Mouse (Mus musculus) natural killer cell, adult 2 months (primary cell): ENCODE data around the gene Hist1h4a.
"Not testable (repeated sequence)": the region's sequence is repeated elsewhere in the genome, so short reads cannot be mapped to it uniquely, and the experiment has no call there.

Experiments
- DNase-seq, 2 experiments: peaks; one replicate each; pipeline ENCODE4 v3.0.0; 2022; ENCODE audit warnings: low spot score in 2 of 2

Gene Hist1h4a

DNA sequence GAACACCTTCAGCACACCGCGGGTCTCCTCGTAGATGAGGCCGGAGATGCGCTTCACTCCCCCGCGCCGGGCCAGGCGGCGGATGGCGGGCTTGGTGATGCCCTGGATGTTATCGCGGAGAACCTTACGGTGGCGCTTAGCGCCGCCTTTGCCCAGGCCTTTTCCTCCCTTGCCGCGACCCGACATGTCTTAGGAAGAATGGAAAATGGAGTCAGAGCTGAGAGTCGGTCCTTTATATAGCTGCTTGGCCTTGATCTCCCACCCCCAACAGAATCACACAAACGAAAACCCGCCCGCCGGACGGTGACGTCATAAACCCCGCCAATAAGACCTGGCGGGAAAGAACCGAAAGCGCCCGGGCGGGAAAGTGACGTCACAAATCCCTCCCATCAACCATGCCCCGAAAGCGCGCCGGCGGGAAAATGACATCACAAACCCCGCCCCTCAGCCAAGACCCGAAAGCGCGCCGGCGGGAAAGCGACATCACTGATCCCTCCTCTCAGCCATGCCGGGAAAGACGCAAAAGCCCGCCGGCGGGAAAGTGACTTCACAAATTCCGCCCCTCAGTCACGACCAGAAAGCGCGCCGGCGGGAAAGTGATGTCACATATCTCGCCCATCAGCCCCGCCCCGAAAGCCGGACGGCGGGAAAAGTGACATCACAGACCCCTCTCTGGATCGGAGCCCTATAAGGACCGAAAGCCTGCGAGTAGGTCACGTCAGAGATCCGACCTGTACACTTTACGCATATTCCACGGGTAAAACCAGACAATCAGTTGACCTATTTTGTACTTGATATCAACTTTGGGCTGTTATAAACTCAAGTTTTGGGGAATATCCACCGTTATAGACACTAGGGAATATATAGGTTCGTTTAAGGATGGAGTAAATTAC lies at the start of gene Hist1h4a:
TSS of gene Hist1h4a (minus strand) at position 259 of the 893 bp plus-strand sequence.
- peak; percentile 99 for DNase-seq

DNA sequence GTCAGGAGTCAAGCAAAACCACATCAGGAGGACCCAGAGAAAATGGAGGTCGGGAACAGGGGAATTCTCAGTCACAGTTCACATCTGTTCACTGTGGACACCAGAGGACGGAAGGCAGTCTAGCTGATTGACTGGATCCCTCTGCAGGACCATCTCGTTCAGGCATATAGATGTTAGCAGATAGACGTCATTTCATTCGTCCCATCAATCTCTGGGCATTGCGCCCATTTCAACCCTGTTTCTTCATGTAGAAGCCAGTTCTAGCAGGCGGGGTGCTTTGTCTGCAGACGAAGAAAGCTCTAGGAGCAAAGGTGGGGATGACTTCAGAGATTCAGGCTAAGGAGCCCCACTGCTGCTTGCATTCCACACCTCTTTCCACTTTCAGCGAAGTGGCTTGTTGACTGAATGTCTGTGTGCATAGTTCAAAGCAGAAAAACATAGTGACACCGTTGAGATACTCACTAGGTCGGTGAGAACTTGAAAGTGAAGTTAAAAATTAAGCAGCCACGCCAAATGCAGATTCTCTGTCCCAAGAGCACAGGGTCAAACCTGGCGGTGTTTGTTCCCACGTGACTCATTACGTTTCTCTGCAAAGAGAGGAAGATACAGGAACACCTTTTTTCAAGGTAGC lies 45.5 kb upstream of the Hist1h4a start, which contains the start of gene Slc17a2:
TSS of gene Slc17a2 (plus strand) at position 572 of the 631 bp plus-strand sequence.
- DNase-seq, result no peak

DNA sequence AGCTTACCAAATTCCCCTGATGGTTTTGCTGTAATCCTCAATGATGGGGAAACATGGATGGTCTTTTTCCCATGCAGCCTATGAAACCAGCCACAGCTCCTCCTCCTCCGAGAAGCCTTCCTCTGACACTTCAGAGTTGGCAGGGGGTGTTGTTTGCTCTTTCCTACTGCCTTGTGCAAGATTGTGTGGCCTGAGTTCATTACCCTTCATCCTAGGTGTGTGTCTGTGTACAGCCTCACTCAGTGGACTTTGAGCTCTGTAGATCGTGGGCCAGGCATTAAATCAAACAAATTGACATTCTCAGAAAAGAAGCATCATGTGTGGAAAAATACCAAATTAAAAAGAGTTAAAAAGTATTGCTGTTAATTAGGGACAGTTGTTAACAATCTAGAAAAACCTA lies 43.5 kb upstream of the Hist1h4a start:
- no peak for DNase-seq

DNA sequence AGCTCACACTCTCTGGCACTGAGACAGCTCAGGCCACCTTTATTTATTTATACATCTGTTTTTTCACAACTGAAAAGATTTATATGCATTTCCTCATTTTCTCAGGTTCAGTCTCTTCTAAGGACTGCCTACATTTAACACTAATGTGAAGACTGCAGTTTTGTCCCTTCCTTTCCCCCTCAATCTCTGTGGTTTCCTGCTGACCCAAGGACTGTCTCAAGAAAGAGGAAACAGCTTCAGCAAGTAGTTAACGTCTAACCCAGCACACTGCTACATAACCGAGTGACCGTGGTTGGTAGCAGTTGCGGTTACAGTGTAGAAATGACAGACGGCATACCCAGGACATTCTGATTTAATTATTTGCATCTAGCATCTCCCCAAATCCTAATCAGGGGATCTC lies 38.4 kb upstream of the Hist1h4a start:
- peak; percentile 21 to 24 for DNase-seq

DNA sequence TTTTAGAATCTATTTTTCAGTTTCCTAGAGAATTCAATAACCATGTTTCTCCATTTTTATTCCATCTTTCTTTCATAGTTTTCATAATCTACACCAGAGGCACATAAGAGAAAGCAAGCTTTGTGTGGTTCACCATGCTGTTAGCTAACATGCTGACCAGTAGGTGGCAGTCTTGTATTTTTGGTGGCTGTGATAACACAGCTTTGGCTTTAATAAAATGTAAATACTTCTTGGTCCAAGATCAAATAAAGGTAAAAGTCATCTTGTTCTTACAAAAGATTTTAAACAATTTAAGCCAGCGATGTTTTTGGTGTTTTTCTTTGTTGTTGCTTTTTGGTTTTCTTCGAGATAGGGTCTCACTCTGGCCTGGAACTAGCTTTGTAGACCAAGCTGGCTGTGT lies 31.5 kb upstream of the Hist1h4a start:
- DNase-seq, result peak; percentile 31 to 49

DNA sequence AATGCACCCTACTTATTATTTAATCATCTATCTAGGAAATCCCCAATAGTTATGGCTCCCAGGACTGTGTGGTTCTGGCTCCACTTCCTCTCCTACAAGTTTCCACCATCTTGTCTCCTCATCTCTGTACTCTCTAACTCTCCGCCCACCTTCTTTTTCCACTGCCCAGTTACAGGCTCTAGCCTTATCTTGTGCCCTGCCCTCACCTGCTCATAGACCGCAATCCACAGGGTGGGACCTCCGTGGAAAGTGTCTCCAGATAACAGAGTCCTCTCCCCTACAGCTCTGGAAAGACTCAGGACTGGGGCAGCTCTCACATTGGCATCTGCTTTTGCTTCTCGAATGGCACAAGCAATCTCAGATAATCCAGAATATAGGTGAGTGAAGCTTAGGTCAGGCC lies 18.0 kb upstream of the Hist1h4a start:
- DNase-seq, result no peak

DNA sequence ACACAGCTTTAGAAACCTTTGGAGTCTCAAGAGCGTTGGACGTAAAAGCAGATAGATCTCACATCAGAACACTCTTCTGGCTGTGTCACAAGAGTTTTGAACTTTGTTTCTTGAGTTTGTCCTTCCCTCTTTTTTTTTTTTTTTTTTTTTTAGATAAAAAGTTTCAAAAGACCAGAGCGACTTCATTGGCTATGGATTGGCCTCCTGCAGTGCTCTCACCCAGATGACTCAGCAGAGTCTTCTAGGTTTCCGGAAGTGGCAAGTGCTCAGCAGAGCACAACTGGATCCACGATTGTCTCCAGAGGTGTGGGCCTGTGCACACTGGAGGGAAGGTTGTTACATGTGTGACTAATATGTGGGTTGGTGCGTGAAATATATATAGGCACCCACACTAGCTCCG lies 17.3 kb upstream of the Hist1h4a start:
- DNase-seq, result no peak

DNA sequence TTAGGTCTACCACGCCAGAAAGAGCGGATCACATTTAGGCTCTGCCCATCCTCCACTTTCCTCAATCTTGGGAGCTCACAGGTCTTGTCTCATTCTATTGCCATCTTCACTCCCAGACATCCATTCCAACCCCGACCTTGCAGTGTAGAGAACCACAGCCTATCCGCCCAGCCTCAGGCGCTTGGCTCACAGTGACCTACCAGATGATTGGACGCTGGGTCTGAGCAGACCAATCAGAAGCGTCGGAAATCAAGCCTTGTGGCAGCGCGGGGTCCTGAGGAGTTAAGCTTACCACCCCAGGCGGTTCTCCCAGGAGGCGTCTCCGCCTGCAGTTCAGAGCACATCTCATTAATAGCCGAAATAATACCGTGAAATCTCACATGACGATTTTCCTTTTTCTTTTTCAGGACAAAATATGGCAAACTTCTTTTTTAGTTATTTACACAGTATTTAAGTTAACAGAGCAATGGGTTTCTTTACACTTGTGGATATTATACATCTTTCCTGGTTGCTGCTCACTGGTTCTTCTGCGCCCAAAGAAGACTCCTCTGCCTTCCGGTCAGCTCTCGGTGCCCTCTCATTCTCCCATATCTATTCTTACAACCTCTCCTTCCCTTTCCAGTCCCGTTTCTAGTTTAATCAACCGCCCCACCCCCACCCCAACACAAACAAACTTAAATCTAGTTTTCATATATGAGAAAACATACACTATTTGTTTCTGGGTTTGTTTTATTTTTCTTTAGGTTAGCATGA lies 11.7 kb upstream of the Hist1h4a start:
- no peak for DNase-seq

DNA sequence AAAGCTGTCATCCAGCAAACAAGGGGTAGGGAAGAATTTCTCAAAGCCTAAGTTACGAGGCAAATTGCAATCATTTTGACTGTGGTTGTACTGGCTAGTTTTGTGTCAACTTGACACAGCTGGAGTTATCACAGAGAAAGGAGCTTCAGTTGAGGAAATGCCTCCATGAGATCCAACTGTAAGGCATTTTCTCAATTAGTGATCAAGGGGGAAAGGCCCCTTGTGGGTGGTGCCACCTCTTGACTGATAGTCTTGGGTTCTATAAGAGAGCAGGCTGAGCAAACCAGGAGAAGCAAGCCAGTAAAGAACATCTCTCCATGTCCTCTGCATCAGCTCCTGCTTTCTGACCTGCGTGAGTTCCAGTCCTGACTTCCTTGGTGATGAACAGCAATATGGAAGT lies 8.6 kb upstream of the Hist1h4a start, which contains the start of gene Trim38:
TSS of gene Trim38 (plus strand) at position 301 of the 400 bp plus-strand sequence.
- DNase-seq, result not testable (repeated sequence)

DNA sequence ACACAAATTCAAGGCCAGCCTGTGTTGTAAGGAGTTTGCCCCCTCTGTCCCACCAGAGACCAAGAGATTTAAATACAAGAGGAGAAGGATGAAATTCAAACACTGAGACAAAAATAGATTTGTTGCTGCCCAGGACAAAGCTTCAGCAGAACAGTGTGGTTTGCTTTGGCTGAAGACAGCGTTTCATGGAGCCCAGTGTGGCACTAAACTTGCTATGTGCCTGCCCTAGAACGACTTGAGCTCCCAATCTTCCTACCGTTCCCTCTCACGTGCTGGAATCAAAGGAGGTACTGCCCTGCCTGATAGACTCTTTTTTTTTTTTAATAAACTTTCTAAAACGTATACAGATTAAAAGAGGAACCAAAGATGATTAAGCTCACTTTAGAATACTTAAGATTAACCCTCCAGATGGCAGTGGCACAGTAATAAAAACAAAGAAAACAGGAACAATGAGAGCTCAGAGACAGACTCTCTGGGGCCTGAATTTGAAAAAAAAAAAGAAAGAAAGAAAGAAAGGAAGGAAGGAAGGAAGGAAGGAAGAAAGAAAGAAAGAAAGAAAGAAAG lies 7.9 kb upstream of the Hist1h4a start:
- no peak for DNase-seq

DNA sequence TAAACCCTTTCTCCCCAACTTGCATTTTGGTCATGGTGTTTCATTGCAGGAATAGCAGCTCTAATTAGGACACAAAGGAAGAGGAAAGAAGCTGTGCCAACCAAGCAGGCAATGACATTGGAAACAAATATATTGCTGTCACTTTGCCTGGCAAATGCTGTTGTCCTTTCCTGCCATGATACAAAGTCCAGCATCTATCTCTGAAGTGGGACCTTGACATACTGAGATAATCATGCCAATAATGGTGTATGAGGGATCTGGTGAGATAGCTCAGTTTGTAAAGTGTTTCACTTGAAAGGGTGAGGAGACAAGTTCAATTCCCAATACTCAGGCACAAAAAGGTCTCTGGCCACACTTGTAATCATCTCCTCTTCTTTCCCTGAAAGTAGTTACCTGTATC lies 5.7 kb upstream of the Hist1h4a start:
- no peak for DNase-seq

DNA sequence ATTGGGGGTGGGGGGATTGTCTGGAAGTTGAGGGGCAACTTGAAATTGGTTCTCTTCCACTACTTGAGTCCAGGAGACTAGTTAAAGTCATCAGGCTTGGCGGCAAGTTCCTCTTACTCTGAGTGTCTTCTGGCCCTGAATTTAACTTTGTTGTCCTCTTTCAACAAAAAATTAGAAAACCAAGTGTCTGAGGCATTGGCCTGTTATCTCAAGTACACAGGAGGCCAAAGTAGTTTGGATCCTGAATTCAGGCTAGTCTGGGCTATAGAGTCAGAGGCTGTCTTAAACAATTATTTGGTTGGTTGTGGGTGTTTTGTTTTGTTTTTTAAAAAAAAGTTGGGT lies 4.1 kb upstream of the Hist1h4a start:
- DNase-seq, result no peak

DNA sequence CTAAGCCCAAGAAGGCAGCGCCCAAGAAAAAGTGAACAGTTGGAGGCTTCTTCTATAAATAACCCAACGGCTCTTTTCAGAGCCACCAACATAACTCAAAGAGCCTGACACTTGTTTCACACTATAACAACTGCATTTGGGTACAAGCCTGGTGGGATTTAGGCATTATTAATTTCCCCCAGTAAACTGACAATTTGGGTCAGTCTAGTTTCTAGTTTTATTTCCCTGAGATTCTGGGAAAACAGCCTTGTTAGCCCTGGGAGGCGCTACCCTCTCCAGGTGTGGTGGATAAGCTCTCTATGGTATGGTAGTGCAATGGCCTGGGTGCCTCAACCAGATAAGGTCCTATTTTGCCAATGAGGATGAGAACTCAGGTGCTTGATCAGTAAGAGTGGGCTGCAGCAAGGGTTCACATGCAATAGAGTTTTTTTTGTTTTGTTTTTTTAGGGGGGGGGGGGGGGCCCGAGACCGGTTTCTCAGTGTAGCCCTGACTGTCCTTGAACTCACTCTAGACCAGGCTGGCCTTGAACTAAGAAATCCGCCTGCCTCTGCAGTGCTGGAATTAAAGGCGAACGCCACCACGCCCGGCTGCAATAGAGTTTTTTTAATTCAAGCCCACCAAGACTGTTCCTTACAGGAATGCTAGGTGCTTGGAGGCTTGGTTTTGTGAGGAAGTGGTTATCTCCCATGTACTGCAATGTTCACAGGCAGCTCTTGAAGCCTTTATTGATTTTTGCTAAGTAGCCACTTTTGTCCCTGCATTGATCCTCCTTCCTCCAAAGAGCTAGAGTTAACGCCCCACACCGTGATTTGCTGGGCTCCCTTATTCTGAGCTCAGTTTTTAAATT lies 3.5 kb upstream of the Hist1h4a start:
- DNase-seq, result no peak

DNA sequence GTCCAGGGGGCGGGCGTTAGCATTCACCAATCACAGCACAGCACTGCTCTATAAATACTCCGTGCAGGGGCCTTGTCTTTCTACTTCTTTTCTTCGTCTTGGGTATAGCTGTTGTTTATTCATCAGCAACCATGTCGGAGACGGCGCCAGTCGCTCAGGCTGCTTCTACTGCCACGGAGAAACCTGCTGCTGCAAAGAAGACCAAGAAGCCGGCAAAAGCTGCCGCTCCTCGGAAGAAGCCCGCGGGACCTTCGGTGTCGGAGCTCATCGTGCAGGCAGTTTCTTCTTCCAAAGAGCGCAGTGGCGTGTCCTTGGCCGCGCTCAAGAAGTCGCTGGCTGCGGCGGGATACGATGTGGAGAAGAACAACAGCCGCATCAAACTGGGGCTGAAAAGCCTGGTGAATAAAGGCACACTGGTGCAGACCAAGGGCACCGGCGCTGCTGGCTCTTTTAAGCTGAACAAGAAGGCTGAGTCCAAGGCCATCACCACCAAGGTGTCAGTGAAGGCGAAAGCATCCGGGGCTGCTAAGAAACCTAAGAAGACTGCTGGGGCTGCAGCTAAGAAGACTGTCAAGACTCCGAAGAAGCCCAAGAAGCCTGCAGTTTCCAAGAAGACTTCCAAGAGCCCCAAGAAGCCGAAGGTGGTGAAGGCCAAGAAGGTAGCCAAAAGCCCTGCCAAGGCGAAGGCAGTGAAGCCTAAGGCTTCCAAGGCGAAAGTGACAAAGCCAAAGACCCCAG lies 2.7 kb upstream of the Hist1h4a start, which contains the start of gene Hist1h1a:
TSS of gene Hist1h1a (plus strand) at position 81 of the 738 bp plus-strand sequence.
- peak; percentile 78 to 84 for DNase-seq

DNA sequence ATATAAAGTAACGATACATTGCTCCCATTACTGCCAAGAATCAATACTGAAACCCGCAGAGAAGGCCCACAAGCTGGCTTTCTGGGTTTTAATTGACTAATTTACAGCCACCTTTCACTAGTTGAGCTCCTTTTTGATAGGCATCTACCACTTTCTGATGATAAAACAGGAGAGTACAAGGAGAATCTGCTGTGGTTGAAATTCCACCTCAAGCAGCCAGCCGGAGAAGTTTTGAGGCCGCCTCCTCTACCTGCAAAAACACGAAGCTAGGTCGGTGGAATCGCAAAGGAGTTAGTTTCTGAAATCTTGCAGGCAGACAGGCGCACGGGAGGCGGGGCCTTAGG lies 2.2 kb upstream of the Hist1h4a start:
- DNase-seq, result no peak

DNA sequence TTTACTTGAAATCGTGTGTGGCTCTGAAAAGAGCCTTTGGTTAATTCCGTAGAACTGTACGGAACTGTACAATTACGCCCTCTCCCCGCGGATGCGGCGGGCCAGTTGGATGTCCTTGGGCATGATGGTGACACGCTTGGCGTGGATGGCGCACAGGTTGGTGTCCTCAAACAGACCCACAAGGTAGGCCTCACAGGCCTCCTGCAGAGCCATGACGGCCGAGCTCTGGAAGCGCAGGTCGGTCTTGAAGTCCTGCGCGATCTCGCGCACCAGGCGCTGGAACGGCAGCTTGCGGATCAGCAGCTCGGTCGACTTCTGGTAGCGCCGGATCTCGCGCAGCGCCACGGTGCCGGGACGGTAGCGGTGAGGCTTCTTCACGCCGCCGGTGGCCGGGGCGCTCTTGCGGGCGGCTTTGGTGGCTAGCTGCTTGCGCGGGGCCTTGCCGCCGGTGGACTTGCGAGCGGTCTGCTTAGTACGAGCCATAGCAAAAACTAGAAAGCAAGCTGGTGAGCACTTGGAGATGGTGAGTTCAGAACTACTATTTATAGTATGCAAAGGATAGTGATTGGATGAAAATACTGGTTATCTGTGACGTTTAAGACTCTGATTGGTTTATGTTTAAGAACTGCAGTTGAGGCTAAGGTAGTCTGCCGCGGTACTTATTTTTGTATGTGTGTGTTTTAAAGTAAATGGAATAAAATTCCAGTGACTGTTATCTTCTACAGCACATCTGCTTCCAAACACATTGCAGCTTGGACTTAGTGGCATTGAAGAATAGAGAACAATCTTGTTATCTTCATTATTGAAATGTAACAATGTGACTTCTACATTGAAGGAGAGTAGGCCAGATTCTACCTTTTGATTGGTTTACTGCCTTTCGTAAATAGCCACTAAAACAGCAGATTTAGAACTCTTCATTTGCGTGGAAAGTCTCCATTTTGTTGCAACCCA lies 1.1 kb upstream of the Hist1h4a start, which contains the start of gene Hist1h3a:
TSS of gene Hist1h3a (minus strand) at position 516 of the 951 bp plus-strand sequence.
- DNase-seq, result peak; percentile 76 to 79

DNA sequence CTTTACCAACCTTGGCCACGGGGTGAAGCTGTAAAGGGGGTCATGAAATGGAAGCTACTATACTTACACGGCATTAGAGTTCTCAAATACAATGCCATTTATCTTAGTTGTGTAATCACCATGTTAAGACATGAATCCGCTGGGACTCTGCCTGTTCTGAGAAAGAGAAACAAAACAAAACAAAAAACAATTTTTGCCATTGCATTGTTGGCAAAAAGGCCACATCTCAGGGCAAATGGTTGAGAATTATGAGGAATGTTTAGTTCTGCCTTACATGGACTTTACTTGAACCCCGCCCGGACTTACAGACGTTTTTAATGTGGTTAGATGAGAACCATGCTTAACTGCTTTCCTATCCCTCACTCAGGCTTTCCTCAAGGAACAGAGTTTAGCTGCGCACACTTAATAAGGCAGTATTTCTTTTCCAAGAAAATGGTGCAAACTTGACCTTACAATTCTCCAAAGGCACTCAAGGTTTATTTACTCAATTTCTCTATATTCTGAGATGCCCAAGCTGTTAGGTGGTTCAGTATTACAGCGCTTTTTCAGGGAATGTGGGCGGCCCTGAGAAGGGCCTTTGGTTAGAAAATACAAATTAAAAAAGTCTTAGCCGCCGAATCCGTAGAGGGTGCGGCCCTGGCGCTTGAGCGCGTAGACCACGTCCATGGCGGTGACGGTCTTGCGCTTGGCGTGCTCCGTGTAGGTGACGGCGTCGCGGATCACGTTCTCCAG lies 624 bp downstream of the Hist1h4a start:
- DNase-seq, result peak in 1 of 2 experiments; percentile 37

DNA sequence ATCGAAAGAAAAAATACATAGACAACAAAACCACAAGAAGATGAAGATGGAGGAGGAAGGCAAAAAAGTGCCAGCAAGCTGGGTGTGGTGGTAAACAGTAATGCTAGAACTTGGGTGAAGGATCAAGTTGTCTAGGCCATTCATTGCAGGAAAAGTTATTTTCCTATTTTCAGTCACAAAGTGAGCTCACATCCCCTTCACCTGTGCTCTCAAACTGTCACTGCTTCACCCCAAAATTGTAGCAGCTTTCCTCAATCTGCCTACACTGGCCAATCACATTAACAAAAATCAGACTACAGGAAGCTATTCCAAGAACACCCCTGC lies 1.2 kb downstream of the Hist1h4a start:
- peak in 1 of 2 experiments; percentile 17 for DNase-seq
